Mouse (Mus musculus) urinary bladder, adult 18-20 months (tissue): ENCODE data around the gene Endou.

Source experiments
- DNase-seq, 2 experiments: peaks; one replicate each; pipeline ENCODE4 v3.0.0; 2022; ENCODE audit warnings: low spot score in 2 of 2, mixed read lengths in 2 of 2

The Endou gene

GRCm38 (mm10) chr15:97731111-97731510, at the start of gene Endou:
Gene Endou (minus strand): TSS chr15:97731339.
- no peak for DNase-seq

DNA sequence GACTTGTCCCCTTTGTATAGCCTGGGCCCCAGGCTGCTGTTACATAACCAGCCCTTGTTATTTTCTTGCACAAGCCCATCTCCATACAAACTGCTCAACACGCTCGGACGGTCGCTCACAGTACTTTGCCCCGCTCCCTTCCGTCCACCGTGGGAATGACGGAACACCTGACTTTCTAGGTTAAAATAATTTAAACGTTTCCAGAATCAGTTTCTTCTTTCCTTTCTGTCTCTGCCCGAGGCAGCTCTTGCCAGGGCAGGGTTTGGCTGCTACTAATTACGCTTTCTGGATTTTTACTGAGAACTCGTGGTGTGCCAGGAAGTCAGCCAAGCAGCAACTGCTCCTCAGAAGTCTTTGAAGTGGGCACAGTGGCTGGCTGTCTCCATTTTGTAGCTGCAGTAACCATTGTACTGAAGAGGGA, 49.5 kb upstream of the Endou start:
- no peak for DNase-seq

DNA sequence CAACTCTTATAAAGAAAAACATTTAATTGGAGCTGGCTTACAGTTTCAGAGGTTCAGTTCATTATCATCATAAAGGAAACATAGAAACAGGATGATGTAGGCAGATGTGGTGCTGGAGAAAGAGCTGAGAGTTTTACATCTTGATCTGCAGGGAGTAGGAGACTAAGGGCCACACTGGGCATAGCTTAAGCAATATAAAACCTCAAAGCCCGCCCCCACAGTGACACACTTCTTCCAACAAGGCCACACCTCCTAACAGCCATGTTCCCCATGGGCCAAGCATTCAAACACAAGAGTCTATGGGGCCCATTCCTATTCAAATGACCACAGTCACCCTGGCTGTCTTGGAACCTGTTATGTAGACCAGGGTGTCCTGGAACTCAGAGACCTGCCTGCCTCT, 48.4 kb upstream of the Endou start:
- DNase-seq = no peak

DNA sequence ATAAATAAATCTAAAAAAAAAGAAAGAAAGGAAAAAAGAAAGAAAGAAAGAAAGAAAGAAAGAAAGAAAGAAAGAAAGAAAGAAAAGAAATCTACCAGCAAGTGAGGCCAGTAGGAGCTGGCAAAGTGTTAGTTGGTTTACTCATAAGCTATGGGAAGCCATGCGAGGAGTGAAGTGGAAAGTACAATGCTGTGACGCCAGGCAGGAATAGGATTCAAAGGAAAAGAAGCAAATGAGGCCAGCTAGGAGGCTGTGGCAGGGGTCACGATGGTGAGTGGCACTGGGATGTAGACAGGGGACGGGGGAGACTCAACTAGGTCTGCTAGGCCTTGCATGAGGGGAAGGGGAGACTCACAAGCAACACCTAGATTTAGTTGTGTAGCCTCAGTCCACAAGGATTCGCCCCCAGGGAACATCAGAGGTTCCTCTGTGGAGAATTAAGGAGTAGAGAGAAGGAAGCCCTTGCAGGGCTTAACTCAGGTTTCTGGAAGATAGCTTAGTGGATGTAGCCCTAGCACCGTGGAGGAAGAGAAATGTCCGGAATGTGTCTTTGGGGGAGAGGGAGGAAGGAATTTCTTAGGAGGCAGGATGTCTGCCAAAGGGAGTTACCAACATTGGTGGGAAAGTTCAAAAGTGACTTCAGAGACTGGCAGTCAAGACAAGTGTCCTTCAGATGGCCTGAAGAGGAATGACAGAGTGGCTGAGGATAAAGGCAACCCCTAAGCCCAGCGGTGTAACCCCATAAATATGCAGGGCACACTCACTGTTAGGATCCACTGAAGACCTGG, 47.4 kb upstream of the Endou start, which contains the start of gene Slc48a1:
Slc48a1 (plus strand) TSS at position 210 of the 788 bp plus-strand sequence.
- no peak for DNase-seq

GRCm38 (mm10) chr15:97776919-97777318, 45.8 kb upstream of the Endou start:
- DNase-seq = no peak

GRCm38 (mm10) chr15:97776514-97776913, 45.4 kb upstream of the Endou start:
- DNase-seq = peak in 1 of 2 experiments; percentile 65

DNA sequence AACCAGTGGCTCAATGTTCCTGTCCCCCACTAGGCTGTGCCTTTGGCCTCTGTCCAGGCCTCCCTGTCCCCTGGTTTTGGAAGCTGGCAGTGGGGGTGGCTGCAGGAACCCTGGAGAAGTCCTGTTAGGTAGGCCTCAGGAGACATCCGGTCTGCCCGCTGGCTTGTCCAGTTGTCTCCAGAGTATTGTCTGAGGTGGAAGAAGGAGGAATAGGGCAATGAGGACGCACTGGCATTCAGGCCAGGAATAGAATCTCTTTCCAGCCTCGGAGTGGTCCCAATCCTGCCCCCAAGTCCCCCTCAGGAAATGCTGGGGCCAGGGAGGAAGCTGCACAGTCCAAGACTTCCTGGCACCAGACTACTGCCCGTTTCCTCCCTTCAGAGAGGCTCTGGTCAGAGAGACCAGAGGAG, 42.8 kb upstream of the Endou start:
- DNase-seq = no peak

- DNase-seq = no peak
These were observed 42.0 kb upstream of the Endou start for GRCm38 (mm10) chr15:97773108-97773507.

GRCm38 (mm10) chr15:97770280-97770679, 39.1 kb upstream of the Endou start:
- DNase-seq = no peak

- DNase-seq = peak in 1 of 2 experiments; percentile 38
These were observed 37.1 kb upstream of the Endou start for GRCm38 (mm10) chr15:97768192-97768591.

DNA sequence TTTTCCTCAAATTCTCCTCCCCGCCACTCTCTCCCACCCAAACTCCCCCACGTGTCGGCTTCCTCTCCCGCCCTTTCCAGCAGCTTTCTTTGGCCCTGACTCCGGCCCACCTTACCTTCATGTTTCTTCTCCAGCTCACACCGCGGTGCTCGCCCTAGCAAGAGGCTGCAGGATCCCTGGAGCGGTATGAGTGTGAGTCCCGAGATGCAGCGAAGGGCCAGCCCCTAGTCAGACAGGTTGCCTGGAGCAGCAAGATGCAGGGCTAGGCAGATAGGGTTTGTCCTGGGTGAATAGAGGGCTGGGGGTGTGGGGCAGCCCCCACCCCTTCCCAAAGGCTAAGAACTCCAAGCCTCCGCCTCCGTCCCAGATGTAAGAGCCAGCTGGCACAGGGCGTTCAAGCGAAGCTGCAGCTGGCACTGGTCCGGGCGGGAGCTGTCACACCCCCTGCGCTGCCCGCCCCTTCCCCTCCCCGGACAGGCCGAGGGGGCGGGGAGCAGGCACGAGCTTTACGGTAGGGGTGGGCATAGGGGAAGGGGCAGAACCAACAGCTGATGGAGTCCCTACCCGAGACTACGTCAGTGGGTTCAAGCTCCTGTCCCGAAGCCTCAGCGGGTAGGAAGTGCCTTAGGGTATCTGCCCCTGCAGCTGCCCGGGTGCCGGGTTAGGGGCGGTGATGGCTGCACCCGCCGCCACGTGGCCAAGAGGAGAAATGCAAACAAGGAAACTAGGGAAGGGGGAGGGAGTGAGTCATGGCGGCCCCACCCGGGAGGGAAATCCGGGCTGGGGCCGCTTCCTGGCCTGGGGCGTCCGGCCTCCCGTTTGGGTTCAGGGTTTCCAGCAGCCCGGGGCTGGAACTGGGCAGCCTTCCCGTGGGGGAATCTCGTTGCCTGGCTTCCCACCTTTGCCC, 36.4 kb upstream of the Endou start, which contains the start of gene Rapgef3:
Rapgef3 (minus strand) TSS at position 693 of the 907 bp plus-strand sequence.
- peak; percentile 73 to 74 for DNase-seq

GRCm38 (mm10) chr15:97766594-97767279, 35.6 kb upstream of the Endou start:
- no peak for DNase-seq

DNA sequence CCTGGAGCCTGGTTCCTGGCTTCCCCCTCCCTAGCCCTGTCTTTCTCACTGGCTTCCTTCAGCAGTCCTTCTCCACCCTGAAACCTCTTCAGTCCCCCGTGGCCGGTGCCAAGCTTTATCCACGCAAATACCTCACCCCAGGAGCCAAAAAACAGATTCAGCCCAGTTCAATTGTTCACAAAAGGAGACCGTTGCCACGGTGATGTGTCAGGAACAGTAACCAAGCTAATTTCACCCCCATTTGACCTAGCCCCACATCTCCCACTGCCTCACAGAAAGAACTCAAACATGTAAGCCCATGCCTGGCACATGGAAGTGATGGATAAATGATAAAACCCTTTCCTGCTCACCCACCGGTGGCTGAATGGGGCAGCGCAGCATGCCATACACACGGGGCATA, 35.1 kb upstream of the Endou start:
- no peak for DNase-seq

DNA sequence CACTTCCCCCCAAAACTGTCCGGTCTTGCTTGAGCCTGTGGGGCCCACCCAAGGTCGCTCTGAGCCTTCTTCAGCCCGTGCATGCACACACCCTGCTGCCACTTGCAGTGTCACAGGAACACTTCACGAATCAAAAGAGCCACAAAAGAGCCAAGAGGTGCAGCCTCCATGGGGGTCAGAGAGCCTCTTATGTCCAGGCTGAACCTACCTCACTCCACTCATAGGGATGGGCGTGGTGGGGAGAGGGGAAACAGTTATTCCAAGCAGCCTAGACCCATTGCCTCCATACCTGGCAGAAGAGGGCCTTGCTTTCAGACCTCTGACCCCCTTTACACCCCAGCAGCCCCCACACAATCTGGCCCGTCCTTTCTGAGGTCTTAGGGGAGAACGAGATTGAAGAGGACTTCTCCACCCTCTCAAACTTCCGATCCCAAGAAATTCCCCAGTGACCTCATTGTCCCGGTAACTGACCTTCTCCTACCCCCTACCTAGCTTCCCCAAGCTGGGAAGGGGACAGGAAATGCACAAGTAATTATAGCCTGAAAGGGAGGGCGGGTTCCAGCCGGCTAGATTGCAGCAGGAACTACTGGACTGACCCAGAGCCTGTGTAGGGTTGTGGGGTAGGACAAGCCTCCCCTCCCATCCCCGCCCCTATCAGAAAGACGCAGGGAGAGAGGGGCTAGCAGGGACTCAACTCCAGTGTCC, 34.1 kb upstream of the Endou start:
- DNase-seq = no peak

DNA sequence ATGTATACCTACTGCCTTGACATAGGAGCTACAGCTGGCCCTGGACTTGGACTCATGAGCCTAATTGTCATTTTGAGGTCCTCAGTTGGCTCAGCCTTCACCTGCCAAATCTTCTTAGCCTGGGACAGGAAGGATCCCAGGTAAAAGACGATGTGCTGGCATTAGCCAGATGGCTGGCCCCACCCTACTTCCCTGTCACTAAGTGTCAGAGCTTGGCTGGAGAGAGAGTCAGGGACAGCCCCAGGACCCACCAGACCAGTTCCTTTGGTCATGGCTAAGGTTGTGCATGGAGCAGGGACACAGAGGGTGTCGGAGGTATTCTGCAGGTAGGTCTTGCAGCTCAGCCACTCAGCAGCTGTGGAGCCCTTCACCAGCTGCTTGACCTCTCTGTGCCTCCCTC, 33.4 kb upstream of the Endou start:
- no peak for DNase-seq

- no peak for DNase-seq
These were observed 32.3 kb upstream of the Endou start for GRCm38 (mm10) chr15:97763256-97764049.

DNA sequence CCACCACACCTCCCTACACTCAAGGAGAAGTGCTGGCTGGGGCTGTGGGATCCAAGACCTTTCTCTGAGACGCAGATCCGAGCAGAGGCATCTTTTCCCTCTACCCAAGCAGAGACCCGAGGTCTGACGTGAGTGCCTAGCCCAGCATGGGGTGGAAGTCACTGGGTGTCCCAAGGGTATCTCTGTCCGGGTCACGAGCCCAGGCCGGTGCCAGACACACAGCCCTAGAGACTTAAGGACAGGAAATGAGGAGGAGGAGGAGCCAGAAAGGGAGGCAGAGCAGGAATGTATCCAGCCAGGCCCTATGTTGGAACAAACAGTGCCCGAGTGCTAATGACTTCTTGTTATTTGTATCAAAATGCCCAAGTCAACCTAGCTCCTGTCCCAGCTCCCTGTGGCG, 31.6 kb upstream of the Endou start:
- no peak for DNase-seq

DNA sequence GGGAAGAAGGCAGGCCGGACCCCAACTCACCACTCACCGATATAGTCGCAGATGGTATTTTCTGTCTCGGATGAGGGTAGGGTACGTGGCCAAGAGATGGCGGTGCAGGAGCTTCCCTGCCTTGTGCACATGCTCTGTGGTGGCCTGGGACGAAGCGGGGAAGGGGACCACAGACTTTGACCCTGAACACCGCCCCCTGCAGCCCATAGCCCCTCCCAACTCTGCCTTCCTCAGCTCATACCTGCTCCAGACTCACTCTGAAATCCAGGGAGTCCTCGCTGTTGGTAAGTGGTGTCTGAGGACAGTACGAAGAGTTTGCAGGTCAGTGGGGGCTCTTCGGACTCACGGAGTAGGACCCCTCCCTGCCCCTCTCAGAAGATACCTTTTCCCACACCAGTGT, 30.3 kb upstream of the Endou start:
- DNase-seq = no peak

- DNase-seq = no peak
These were observed 29.8 kb upstream of the Endou start for GRCm38 (mm10) chr15:97760952-97761351.

- no peak for DNase-seq
These were observed 28.9 kb upstream of the Endou start for GRCm38 (mm10) chr15:97760006-97760405.
